Mouse (Mus musculus): ENCODE measurements around the gene St6galnac6. TPM values are rescaled to one million over a fixed set of nuclear protein-coding genes. Genes with fewer than 3 reads are reported as not detected.

St6galnac6 gene
- total RNA-seq, 2 experiments from 2014 or later, result 108 to 117 TPM

DNA sequence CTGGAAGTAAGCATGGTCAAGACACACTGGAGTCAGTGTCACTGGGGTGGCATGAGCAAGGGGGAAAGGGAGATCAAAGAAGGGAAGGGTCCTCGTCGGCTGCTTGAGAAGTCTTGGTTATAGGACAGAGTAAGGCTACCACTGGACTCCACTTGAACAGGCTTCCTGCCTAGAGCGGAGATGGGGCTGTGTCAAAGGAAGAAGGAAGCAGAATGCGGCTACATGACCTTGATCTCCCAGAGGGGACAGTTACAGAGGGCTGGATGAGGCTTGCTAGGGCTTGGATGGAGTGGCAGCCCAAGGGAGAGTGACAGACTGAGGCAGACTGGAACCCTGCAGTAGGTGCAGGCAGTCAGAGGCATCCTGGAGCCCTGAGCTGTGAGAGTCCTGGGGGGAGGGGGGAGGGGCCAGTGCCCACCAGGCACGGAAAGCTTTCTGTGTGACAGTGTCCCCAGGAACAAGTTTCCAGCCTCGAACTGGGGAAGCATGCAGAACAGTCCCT is 41.1 kb downstream of the St6galnac6 start:
- DNase-seq, result no peak

DNA sequence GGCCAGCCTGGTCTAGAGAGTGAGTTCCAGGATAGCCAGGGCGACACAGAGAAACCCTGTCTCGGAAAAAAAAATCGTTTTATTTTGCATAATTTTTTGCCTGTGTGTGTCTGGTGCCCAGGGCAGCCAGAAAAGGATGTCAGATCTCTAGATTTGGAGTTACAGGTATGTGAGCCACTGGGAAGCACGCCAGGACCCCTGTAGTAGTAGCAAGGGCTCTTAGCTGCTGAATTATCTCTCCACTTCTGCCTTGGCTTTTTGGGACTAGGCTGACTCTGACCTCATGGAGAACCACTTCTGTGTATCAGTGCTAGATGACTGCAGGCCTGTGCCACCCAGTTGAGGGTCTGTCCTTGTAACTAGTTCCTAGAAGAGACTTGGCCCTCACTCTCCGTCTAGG is 42.3 kb downstream of the St6galnac6 start:
- no peak for DNase-seq

DNA sequence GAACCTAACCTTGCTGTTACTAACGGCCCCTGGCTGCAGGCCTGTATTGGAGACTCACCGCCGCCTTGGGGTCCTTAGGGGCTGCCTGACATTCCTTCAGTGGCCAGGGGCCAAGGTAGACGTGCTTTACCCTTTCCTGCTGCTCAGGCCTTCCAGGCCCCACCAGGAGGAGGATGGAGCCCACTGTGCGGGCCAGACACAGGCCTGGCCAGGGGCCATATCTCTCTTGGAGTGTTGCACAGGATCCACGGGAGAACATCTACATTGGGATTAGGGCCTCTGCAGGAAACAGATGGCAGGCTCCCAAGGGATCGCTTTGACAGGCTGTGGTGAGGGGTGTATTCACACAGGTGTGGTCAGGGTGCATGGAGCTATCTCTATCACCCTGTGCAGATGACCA is 43.3 kb downstream of the St6galnac6 start:
- peak; percentile 71 to 87 for DNase-seq

DNA sequence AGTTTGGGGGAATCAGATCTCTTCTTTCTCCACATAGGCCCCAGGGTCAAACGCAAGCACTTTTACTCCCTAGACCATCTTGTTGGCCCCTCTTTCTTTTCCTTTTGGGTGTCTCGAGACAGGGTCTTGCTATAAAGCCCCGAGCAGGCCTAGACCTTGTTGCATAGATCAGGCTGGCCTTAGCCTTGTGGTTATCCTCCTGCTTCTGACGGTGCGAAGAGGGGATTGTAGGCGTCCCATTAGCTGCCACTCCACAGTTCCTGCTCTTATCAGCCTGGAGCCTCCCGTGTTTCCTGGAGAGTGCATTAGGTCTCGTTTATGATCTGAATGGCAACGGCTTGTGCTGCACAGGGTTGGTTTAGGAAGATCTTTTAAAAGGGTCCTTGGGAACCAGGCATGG is 44.6 kb downstream of the St6galnac6 start:
- DNase-seq, result no peak

DNA sequence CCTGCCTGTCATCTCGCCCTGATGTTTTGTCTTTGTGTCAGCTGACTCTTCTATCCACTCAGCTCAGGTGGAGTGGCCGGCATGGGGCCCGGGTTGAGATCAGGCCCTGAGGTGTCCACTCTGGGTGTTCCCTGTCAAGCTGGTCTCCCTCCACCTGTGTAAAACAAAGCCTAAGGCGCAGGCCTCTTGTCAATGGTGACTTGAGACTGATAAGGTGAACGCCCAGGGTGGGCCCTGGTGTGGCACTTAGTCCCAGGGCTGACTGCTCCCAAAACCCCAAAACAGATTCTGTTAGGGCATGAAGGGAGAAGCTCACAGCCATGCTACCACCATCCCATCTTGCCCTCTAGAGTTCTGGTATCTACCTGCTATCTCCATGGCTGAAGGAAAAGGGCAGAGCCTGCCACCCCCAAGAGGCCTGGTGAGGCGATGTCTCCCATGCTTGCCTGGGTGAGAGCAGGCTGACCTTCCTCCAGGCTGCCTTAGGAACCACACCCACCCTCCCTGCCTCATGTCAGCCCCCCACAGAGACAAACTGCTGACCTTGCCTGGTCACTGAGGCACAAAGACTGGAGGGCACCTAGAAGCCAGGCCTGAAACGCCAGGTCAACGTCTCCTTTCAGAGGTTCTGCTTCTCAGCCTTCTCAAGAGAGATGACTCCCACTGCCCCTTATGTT is 45.4 kb downstream of the St6galnac6 start:
- no peak for DNase-seq

DNA sequence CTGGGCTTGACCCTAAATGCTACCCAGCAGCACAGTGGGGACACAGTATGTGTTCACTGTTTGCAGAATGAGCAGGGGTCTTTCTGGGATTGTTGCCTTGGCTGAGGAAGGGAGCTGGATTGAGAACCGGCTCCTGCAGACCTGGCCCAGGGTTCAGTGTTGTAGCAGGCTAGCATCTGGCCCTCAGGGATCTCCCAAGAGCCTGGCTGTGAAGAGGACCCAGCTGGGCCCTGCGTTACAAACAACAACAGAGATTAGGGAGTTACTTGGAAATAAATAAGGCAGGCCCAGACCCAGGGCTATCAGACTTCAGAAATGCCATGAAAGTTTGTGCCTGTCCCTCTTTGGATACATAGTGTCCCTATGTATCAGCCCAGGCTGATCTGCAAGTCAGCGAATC is 46.1 kb downstream of the St6galnac6 start:
- DNase-seq, result no peak

DNA sequence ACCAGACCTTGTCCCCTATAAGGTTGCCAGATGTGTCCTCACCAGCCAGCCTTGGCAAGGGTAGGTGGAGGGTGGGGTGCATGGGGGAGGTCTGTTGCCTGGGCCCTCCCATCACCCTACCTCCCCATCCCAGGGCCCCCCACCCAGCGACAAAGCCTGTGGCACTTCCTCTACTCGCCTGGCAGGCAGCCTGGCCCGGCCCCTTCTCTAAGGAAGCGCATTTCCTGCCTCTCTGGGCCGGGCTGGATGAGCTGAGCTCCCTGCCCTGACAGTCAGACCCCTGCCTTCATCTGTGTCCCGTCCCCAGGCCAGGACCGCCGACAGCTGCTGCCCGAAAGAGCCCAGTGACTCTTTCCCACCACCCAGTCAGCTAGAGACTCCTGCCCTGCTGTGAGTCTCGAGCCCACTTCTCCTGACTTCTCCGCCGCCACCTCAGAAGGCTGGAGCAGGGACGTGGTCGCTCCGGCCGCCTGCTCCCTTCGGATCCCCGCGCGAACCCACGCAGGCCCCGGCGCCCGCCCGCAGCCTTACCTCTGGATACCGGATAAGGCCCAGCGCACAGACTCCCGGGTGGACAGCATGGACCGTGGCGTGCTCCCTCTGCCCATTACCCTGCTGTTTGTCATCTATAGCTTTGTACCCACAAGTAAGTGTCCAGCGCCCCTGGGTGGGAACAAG is 47.0 kb downstream of the St6galnac6 start, which contains the start of gene Eng:
Eng (plus strand) TSS at position 217 of the 678 bp plus-strand sequence.
- DNase-seq, result peak; percentile 87 to 94

DNA sequence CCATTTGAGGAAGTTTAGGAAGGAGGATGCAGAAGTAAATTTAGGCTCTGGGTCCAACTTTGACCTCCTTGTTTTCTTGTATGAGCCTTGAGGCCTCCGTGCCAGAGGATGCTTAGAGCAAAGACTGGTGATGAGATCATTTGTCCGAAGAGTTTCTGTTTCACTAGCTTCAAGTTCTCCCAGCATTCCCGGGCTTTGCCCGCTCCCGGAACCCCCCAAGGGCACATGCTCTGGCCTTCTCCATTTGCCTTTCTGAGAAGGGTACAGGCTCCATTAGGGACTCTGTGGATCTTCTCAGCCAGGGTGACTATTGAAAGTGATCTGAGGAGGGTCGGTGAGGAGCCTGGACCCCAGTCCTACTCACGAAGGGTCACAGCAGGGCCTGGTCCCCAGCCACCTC is 47.9 kb downstream of the St6galnac6 start:
- DNase-seq, result peak in 1 of 2 experiments; percentile 60

DNA sequence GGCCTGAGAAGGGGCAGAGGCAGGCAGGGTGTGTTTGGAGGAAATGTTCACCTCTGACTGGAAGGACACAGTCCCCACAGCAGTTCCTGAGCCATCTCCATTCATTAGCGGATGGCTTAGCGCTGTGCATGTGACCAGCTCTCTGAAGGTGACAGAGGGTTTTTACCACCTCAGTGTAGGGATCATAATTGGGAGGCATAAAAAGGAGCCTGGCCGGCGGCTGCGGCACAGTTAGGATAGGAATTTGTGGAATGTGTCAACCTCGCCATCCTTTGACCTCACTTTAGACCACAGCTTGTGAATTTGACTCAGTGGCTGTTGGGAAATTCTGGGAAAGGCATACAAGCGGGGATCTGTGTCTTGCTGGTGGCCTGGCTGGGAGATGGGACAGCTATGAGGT is 54.3 kb downstream of the St6galnac6 start:
- no peak for DNase-seq

DNA sequence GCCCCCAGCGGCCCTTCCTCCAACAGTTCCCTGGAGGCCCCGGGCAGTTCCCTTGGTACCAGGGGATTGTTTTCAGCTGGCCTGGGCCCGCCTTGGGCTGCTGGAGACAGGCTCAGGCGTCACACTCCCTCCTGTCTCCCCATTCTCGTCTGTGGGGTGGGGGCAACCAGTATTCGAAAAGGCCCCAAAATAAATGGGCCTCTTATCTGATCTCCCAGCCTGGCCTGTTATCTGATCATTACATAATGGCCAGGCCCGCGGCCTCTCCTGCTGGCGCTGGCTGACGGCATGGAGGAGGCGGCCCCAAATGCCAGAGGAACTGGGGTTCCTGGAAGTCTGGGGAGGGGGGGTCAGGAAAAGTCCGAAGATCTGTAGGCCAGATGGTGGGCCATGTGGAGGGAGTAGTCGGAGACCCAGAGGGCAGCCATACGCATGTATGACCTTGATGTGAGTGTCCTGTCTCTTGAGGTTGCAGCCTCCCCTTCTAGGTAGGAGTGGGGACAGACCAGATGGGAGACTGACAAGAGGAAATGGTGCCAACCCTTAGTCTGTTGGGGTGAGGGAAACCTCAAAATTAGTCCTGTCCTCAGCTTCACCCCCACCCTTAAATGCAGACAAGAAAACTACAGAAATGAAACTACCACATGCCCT is 55.4 kb downstream of the St6galnac6 start:
- peak in 1 of 2 experiments; percentile 62 for DNase-seq

DNA sequence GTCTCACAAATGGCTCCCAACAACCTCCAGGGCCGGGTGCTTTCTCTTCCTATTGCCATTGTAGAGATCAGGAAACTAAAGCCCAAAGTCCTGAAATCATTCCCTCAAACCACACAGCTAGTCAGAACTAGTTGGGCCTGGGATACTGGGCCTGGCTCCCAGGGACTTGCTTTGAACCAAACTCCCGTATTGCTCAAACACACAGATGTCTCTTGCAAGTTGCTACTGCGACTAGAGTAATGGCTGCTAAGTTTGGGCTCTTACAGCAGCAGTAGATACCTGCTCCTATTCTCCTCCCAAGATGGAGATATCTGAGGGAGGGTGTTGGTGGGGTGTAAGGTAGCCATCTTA is 55.9 kb downstream of the St6galnac6 start:
- DNase-seq, result peak in 1 of 2 experiments; percentile 53

DNA sequence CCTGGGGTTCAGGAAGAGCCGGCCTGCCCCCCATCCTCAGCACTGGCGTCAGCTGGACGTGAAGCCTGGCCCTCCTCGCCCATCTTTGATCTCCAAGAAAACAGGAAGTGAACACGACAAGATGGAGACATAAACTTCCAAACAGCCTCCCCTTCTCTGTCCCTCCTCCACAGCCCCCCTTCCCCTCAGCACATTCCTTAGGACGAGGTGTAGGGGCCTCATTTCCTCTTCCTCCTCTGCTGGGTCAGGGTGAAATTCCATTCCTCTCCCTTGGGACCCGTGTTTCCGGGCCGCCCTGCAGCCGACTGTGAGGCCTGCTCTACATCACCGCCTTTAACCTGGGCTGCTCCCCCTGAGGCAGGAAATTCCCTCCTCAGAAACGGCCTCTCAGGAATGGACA is 56.3 kb downstream of the St6galnac6 start:
- peak; percentile 80 to 93 for DNase-seq

DNA sequence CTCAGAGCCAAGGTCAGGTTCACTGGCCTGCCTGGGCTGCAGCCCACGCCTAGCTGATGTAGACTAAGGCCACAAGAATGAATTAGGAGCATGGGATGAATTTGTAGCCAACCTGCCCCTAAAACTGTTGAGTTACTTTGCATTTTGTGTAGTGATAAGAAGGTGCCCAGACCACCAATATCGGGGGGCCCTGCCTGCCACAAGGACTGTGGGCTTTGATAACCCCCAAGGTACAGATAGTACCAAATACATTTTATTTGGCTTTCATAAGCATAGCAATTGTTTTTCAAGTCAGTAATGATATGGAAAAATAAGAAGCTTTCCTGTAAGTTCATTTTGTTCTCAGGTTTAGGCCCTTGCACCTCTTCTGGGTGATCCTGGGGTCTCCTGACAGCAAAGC is 59.4 kb downstream of the St6galnac6 start:
- no peak for DNase-seq

DNA sequence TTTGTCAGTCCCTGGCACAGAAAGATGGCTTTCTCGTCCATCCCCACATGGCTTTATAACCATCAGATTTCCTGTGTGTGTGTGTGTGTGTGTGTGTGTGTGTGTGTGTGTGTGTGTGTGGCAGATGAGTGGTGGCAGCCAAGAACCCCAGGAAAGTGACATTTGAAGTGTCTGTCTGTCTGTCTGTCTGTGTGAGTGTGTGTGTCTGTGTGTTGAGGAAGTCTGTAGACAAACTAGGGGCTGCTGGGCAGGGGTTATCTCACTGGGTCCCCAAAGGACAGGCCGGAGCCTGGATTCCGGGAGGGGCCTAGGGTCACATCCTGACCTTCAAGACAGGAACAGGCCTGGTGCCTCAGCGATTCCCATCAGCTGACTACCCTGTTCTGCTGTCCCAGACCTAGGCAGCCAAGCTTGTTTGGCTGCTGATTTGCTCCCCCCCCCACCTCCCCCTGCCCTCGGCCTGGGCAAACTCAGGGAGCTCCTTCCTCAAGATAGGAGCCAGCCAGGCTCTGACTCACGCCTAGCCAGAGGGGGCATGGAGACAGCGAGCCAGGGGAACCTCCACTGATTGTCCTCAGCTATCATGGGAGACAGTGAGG is 62.1 kb downstream of the St6galnac6 start:
- peak; percentile 64 to 82 for DNase-seq

DNA sequence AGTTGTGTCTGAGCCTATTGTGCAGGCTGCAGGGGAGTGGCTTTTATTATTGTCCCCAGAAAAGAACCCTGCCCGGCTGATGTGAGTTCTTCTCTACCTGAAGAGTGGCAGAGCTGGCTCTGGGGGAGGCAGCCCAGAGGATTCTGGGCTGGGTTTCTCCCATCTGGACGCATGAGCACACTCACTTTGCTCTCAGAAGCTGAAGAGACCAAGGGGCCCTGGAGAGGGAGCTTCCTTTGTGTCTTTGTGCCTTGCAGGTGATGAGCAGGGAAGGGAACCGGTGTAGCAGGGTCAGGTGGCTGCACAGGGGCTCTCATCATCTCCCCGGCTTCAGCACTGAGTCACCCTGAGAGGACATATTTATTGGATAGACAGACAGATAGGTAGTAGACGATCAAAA is 62.8 kb downstream of the St6galnac6 start:
- DNase-seq, result no peak

DNA sequence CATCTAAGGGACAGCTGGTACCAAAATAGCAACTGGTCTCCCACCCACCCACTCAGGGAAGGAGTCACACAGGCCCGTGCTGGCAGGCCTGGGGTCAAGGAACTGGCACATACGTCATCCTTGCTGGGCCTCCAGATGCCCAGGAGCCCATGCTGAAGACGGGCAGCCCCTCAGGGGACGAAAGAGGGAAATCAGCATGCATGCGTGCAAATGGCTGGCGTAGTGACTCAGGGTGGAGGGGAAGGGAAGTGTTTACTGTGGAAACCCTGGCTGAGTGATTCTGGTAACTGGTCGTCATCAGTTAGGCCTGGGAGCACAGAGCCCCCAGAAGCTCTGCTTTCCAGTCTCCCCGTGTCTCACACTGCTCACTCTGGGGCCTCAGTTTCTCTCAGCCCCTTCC is 65.8 kb downstream of the St6galnac6 start:
- DNase-seq, result no peak

DNA sequence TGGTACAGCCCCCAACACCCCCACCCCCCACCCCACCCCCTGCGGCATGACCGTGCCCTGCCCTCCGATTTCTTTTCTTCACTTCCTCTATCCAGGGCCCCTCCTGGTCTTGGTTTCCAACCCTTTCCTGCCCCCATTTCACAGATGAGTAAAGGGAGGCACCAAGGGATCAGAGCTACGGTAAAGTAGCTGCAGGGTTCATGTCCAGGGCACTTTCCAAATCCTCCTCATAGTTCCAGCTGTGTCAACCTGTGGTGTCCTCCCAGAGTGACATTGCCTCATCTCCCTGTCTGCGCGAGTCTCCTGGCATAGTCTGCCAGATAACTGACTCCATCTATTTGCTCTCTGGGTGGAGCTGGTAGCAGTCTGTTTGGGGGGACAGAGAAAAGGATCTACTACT is 66.3 kb downstream of the St6galnac6 start:
- no peak for DNase-seq

DNA sequence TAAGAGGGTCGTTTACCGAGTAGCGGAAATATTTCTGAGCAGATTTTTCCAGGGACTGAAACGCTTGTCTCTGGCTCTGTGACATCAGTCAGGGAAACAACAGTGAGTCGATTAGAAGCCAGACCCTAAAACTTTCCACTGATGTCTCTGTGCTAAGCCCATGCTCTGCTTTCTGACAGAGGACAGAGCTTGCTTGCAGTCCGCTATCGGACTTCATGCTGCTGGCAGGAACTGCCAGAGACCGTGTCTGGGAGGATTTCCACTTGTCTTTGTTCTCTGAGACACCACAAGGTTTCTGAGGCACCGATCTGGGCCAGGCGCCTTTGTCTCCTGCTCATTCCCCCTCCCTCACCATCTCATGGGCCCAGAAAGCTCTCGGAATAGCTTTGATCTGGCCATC is 68.3 kb downstream of the St6galnac6 start:
- DNase-seq, result peak in 1 of 2 experiments; percentile 34

DNA sequence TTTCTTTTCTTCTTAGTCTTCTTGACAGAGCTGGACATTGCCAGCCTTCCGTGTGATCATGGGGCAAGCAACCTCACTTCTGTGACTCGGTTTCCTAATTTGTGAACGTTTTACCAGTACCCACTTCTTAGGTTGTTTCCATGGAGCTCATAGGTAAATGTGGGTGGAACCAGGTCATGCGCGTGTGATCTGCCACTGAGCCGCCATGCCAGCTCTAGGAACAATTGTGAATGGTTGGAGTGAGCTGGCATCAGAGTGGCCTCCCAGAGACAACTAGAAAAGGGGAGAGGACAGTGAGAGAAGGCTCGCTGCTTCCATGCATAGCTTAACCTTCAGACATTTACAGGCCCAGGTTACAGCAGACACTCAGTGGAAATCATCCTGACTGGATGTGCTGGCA is 68.7 kb downstream of the St6galnac6 start:
- DNase-seq, result no peak

DNA sequence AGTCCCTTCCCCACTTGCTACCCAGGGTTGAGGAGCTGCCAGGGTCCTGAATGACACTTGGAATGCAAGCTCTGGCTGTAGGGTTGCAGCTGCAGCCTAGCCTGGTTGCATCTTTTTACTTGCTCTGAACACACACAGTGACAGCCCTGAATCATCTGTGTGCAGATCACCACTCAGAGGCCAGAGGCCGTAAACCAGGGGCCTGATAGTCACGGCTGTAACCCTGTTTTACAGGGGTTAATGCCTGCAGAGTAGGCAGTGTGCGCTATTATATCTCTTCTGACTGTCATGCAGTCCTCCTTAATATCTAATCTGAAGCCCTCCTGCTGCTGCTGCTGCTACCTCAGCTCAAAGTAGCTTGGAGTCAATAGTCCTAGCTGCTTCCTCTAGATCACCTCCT is 70.4 kb downstream of the St6galnac6 start:
- DNase-seq, result no peak

Measured in heart, adult 18-20 months (tissue).